Mouse (Mus musculus) olfactory bulb, adult 2 months (tissue): ENCODE results near the gene C1qbp.

Experiments used
- CTCF ChIP-seq: fragments of 200-500 bp; IDR thresholded peaks from 2 replicates; pipeline ENCODE4 v1.5.1; 2012; ENCODE audit warnings: low read depth, mild to moderate bottlenecking, low read length, moderate library complexity; ENCODE audit not compliant: insufficient read depth
- POLR2A ChIP-seq: fragments of 200-500 bp; IDR thresholded peaks from 2 replicates; pipeline ENCODE4 v1.6.1; 2012; ENCODE audit warnings: mild to moderate bottlenecking, low read depth, low read length, moderate library complexity; ENCODE audit not compliant: insufficient read depth

DNA sequence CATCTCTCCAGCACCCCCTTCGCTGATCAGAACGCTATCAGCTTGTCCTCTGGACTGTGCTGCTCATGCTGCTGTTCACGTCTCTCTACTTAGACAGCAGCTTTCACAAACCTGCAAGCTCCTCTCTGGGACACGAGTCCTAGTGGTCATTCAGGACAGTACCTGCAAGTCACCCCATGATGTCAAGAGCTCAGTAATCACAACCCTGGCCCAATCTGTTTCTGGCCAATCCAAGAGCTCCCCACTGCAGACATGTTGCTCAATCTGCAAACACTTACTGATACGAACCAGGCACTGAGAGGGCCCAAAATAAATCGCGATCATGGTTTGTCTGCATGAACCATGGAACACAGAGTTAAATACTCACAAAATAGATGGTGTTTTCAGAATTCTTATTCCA lies 29.9 kb upstream of the C1qbp start:
- TF ChIP-seq POLR2A, result no peak
- TF ChIP-seq CTCF, result no peak
